Mouse (Mus musculus) forebrain, embryonic 14.5 days (tissue): ENCODE measurements at regions not wholly inside any gene's neighbourhood (a gene's known extent, or its start where the extent isn't known, plus 50 kb on each side); places are given as distances from the start of the nearest gene placed in this dataset.

Experiments
- ATAC-seq: fragments of 200-750 bp; cut with Nextera tagmentation; 2 replicates; pipeline ENCODE4 v1.8.0; 2017; ENCODE audit warnings: mild to moderate bottlenecking, moderate library complexity
- DNase-seq: peaks from one replicate; pipeline ENCODE4 v3.0.0-alpha.2; 2015; ENCODE audit warnings: low spot score
- H3K27ac ChIP-seq: fragments of 300-500 bp; sonication (generic); 2 replicates; pipeline ENCODE4 v1.5.1; 2014; ENCODE audit warnings: low read depth, mild to moderate bottlenecking, control low read depth, low read length, moderate library complexity
- H3K27me3 ChIP-seq: fragments of 300-500 bp; sonication (generic); replicated peaks from 2 replicates; pipeline ENCODE4 v1.6.1; 2014; ENCODE audit warnings: low read length, control low read depth, mixed read lengths; ENCODE audit not compliant: control insufficient read depth, insufficient read depth
- H3K36me3 ChIP-seq: fragments of 300-500 bp; sonication (generic); 2 replicates; pipeline ENCODE4 v1.6.1; 2014; ENCODE audit warnings: low read length, control low read depth; ENCODE audit not compliant: control insufficient read depth, insufficient read depth
- H3K4me1 ChIP-seq: fragments of 300-500 bp; sonication (generic); 2 replicates; pipeline ENCODE4 v1.6.1; 2014; ENCODE audit warnings: antibody characterized with exemption, low read length, control low read depth; ENCODE audit not compliant: control insufficient read depth, insufficient read depth
- H3K4me2 ChIP-seq: fragments of 300-500 bp; sonication (generic); 2 replicates; pipeline ENCODE4 v1.6.1; 2014; ENCODE audit warnings: mild to moderate bottlenecking, control low read depth, low read length
- H3K4me3 ChIP-seq: fragments of 300-500 bp; sonication (generic); 2 replicates; pipeline ENCODE4 v1.5.1; 2014; ENCODE audit warnings: low read depth, low read length, control low read depth
- H3K9ac ChIP-seq: fragments of 300-500 bp; sonication (generic); 2 replicates; pipeline ENCODE4 v1.6.1; 2014; ENCODE audit warnings: mild to moderate bottlenecking, low read length, control low read depth, moderate library complexity
- H3K9me3 ChIP-seq: fragments of 300-500 bp; sonication (generic); replicated peaks from 2 replicates; pipeline ENCODE4 v1.6.1; 2016; ENCODE audit warnings: low read length, control low read depth, mixed read lengths; ENCODE audit not compliant: control insufficient read depth
- WGBS: fragments of 180-500 bp; shearing (Covaris S2); extraction: QIAGEN DNeasy Blood & Tissue Kit; methylation state at CpG from one replicate; pipeline ENCODE4 v1.1.7; 2014; 5-methylcytosine and 5-hydroxymethylcytosine counted together

- Histone ChIP-seq H3K4me2 (no peak overlapping the region), H3K9me3 (no peaks in the 10 kb centered on the region), H3K36me3 (no peaks in the 10 kb centered on the region), H3K4me1 (peaks cover 7% of the 10 kb centered on the region; the same call in 1 of the 2 replicates), H3K9ac (no peak overlapping the region), H3K27ac (no peak overlapping the region), H3K4me3 (no peak overlapping the region), H3K27me3 (no peaks in the 10 kb centered on the region)
- ATAC-seq (no peak), DNase-seq (no peak)
- 24% methylated on average over 19 of the region's 19 CpGs for WGBS
Measured at GRCm38 (mm10) chr7:37290493-37291045, 482.9 kb downstream of the Zfp536 start.

- H3K4me3 ChIP-seq: no peak overlapping the region
- no peaks in the 10 kb centered on the region for H3K27me3 ChIP-seq
- DNase-seq (no peak), ATAC-seq (no peak)
- no peak overlapping the region for H3K4me2 ChIP-seq
- H3K27ac ChIP-seq: no peak overlapping the region
- no peak overlapping the region for H3K9ac ChIP-seq
- 77% methylated on average over 7 of the region's 7 CpGs for WGBS
- H3K36me3 ChIP-seq: no peaks in the 10 kb centered on the region
- H3K4me1 ChIP-seq: peaks cover 7% of the 10 kb centered on the region; the same call in 1 of the 2 replicates
- no peaks in the 10 kb centered on the region for H3K9me3 ChIP-seq
Measured at GRCm38 (mm10) chr7:37291726-37292125, 481.7 kb downstream of the Zfp536 start.

- ATAC-seq (no peak), DNase-seq (no peak)
- Histone ChIP-seq H3K9me3 (no peaks in the 10 kb centered on the region), H3K36me3 (no peaks in the 10 kb centered on the region), H3K4me1 (peaks cover 7% of the 10 kb centered on the region; the same call in 1 of the 2 replicates), H3K9ac (no peak overlapping the region), H3K27me3 (no peaks in the 10 kb centered on the region), H3K4me3 (no peak overlapping the region), H3K27ac (no peak overlapping the region), H3K4me2 (no peak overlapping the region)
- 76% methylated on average over 9 of the region's 9 CpGs for WGBS
Measured at GRCm38 (mm10) chr7:37292554-37292953, 480.9 kb downstream of the Zfp536 start.

GRCm38 (mm10) chr7:37298888-37299287 is 474.6 kb downstream of the Zfp536 start:
- H3K4me2 ChIP-seq: no peak overlapping the region
- no peaks in the 10 kb centered on the region for H3K27me3 ChIP-seq
- ATAC-seq (no peak), DNase-seq (no peak)
- H3K4me3 ChIP-seq: no peak overlapping the region
- WGBS: 29% methylated on average over 3 of the region's 3 CpGs
- no peak overlapping the region for H3K9ac ChIP-seq
- H3K27ac ChIP-seq: no peak overlapping the region
- H3K36me3 ChIP-seq: no peaks in the 10 kb centered on the region
- no peaks in the 10 kb centered on the region for H3K9me3 ChIP-seq
- H3K4me1 ChIP-seq: 0 out of 2 replicates have a peak, but pooled peaks cover 2% of the 10 kb centered on the region

- Histone ChIP-seq H3K9ac (no peak overlapping the region), H3K27me3 (no peaks in the 10 kb centered on the region), H3K27ac (no peak overlapping the region), H3K36me3 (no peaks in the 10 kb centered on the region), H3K4me1 (no peaks in the 10 kb centered on the region), H3K4me2 (no peak overlapping the region), H3K4me3 (no peak overlapping the region), H3K9me3 (no peaks in the 10 kb centered on the region)
- DNase-seq (no peak), ATAC-seq (no peak)
- 85% methylated on average over 9 of the region's 9 CpGs for WGBS
Measured at GRCm38 (mm10) chr7:37305463-37305862, 468.0 kb downstream of the Zfp536 start.

GRCm38 (mm10) chr7:37307191-37307590 is 466.2 kb downstream of the Zfp536 start:
- no peak overlapping the region for H3K27ac ChIP-seq
- whole genome bisulfite sequencing: 87% methylated on average over 4 of the region's 4 CpGs
- no peaks in the 10 kb centered on the region for H3K27me3 ChIP-seq
- H3K4me2 ChIP-seq: no peak overlapping the region
- no peak overlapping the region for H3K4me3 ChIP-seq
- no peaks in the 10 kb centered on the region for H3K4me1 ChIP-seq
- ATAC-seq: no peak
- H3K9ac ChIP-seq: no peak overlapping the region
- DNase-seq: no peak
- H3K9me3 ChIP-seq: no peaks in the 10 kb centered on the region
- no peaks in the 10 kb centered on the region for H3K36me3 ChIP-seq

- Histone ChIP-seq H3K4me1 (no peaks in the 10 kb centered on the region), H3K4me3 (no peak overlapping the region), H3K9me3 (no peaks in the 10 kb centered on the region), H3K9ac (no peak overlapping the region), H3K27ac (no peak overlapping the region), H3K36me3 (no peaks in the 10 kb centered on the region), H3K4me2 (no peak overlapping the region), H3K27me3 (no peaks in the 10 kb centered on the region)
- WGBS: 89% methylated on average over 7 of the region's 7 CpGs
- DNase-seq (no peak), ATAC-seq (no peak)
Measured at GRCm38 (mm10) chr7:37324653-37325052, 448.8 kb downstream of the Zfp536 start.

GRCm38 (mm10) chr7:37333451-37333850 is 440.0 kb downstream of the Zfp536 start:
- Histone ChIP-seq H3K4me2 (no peak overlapping the region), H3K4me1 (peaks cover 20% of the 10 kb centered on the region), H3K4me3 (no peak overlapping the region), H3K9me3 (no peaks in the 10 kb centered on the region), H3K27me3 (no peaks in the 10 kb centered on the region), H3K9ac (no peak overlapping the region), H3K27ac (no peak overlapping the region), H3K36me3 (no peaks in the 10 kb centered on the region)
- DNase-seq: no peak
- 85% methylated on average over 14 of the region's 16 CpGs for WGBS
- no peak for ATAC-seq

- peaks cover 23% of the 10 kb centered on the region for H3K4me1 ChIP-seq
- no peak for DNase-seq
- no peaks in the 10 kb centered on the region for H3K9me3 ChIP-seq
- no peak overlapping the region for H3K27ac ChIP-seq
- H3K9ac ChIP-seq: no peak overlapping the region
- 49% methylated on average over 7 of the region's 7 CpGs for WGBS
- no peak for ATAC-seq
- no peak overlapping the region for H3K4me3 ChIP-seq
- no peak overlapping the region for H3K4me2 ChIP-seq
- H3K36me3 ChIP-seq: no peaks in the 10 kb centered on the region
- H3K27me3 ChIP-seq: no peaks in the 10 kb centered on the region
Measured at GRCm38 (mm10) chr7:37335212-37335611, 438.2 kb downstream of the Zfp536 start.
